In the genomic region with DNA sequence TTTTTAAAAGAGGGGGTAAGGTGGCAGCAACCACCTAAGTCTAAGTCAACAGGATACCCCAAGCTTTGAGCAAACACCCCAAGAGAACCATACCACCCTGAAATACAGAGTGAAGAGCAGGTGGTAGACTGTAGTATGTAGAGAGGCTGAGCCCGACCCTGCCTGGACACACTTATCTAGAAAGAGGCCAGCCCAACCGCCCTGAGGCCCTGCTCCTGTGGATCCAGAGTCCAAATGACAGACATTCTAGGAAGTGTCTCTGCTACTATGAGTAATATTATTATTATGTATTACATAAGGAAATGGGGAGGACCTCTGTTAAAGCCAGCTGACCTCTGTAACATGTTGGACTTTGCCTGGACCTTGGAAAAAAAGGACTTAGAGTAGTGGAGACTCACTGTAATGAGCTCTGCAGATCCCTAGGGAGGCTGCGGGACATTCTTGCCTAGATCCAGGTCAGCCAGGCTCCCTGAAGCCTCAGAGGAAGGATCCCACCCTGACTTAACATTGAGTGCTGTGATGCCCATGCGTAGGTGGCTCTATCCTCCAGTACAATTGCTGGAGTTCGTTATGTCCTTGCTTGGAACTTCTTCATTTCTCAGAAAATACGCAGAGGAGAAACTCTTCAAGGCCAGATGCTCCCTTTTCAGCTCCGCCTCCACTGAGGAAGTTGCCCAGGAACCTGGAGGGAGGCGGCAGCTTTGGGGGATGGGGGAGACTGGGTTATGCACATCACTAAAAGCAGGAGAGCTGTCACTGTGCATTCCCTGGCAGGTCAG, we compare ENCODE assay signal across 14 mouse cellular contexts. TPM values are rescaled to one million over a fixed set of nuclear protein-coding genes. Genes with fewer than 3 reads are reported as not detected.
DNase-seq lines count a peak whose midpoint lies in the region; ATAC-seq and TF ChIP-seq lines count a peak whose summit lies in the region.
"Had no signal": no experiment of that assay in that cellular context is flagged by ENCODE, and none has a peak within 500 bp of the region (broad histone marks: within the 10 kb centered on the region; RNA-seq: fewer than 3 reads in every experiment).

No protein-coding gene starts in this region.

- TF ChIP-seq CTCF in kidney, postnatal 0 days (IDR thresholded peaks at IDR 0.05; ENCODE audit: low read depth) = no peak
- no peak for TF ChIP-seq CTCF in stomach, postnatal 0 days (IDR thresholded peaks at IDR 0.05; ENCODE audit: low read depth)
- no peak for TF ChIP-seq CTCF in midbrain, postnatal 0 days (IDR thresholded peaks at IDR 0.05)

- no peaks in the 10 kb centered on the region for H3K36me3 ChIP-seq in kidney, postnatal 0 days (ENCODE audit: insufficient read depth, low read length)
- no peaks in the 10 kb centered on the region for H3K36me3 ChIP-seq in stomach, postnatal 0 days (ENCODE audit: control insufficient read depth, insufficient read depth, low read length)
- H3K36me3 ChIP-seq in midbrain, postnatal 0 days (ENCODE audit: insufficient read depth, low read length) = no peaks in the 10 kb centered on the region
- H3K36me3 ChIP-seq: embryonic facial prominence, embryonic 15.5 days; limb, embryonic 10.5 days; lung, embryonic 15.5 days had no signal

- peak overlapping the region; percentile 21; the same call in 1 of the 2 replicates for H3K27ac ChIP-seq in kidney, postnatal 0 days
- H3K27ac ChIP-seq in stomach, postnatal 0 days (replicated peaks) = peak overlapping the region; percentile 20; the same call in 1 of the 2 replicates
- H3K27ac ChIP-seq in midbrain, postnatal 0 days (ENCODE audit: low read depth, low read length) = no peak overlapping the region
- H3K27ac ChIP-seq: embryonic facial prominence, embryonic 15.5 days; hindbrain, postnatal 0 days; limb, embryonic 10.5 days; lung, embryonic 15.5 days had no signal

- TF ChIP-seq EP300 in stomach, postnatal 0 days (optimal IDR thresholded peaks at IDR 0.05) = no peak

- no peaks in the 10 kb centered on the region for H3K27me3 ChIP-seq in kidney, postnatal 0 days (ENCODE audit: insufficient read depth, low read length)
- H3K27me3 ChIP-seq in stomach, postnatal 0 days (ENCODE audit: control insufficient read depth, insufficient read depth, low read length) = no peaks in the 10 kb centered on the region
- no peaks in the 10 kb centered on the region for H3K27me3 ChIP-seq in midbrain, postnatal 0 days (ENCODE audit: insufficient read depth, low read length)
- H3K27me3 ChIP-seq: embryonic facial prominence, embryonic 15.5 days; lung, embryonic 15.5 days had no signal

- 57% methylated on average over 8 of the region's 8 CpGs for WGBS in kidney, postnatal 0 days
- 37% methylated on average over 8 of the region's 8 CpGs for WGBS in stomach, postnatal 0 days
- WGBS in midbrain, postnatal 0 days = 57% methylated on average over 8 of the region's 8 CpGs

- H3K4me1 ChIP-seq in kidney, postnatal 0 days (replicated peaks; ENCODE audit: insufficient read depth, low read length) = peaks cover 8% of the 10 kb centered on the region; the same call in 1 of the 2 replicates
- H3K4me1 ChIP-seq in stomach, postnatal 0 days (replicated peaks; ENCODE audit: control insufficient read depth, insufficient read depth) = no peaks in the 10 kb centered on the region
- no peaks in the 10 kb centered on the region for H3K4me1 ChIP-seq in midbrain, postnatal 0 days (ENCODE audit: insufficient read depth, low read length)

- no peaks in the 10 kb centered on the region for H3K9me3 ChIP-seq in kidney, postnatal 0 days (replicated peaks; ENCODE audit: low read length)
- no peaks in the 10 kb centered on the region for H3K9me3 ChIP-seq in stomach, postnatal 0 days (ENCODE audit: control insufficient read depth, low read length)
- no peaks in the 10 kb centered on the region for H3K9me3 ChIP-seq in midbrain, postnatal 0 days (ENCODE audit: low read length)
- H3K9me3 ChIP-seq: embryonic facial prominence, embryonic 15.5 days; limb, embryonic 10.5 days; lung, embryonic 15.5 days had no signal

- peak; percentile 50 to 77 for DNase-seq in kidney, adult 8-10 months
- no peak for DNase-seq in kidney, postnatal 14 days
- DNase-seq in right cerebral cortex, adult 18-20 months = peak; percentile 84
- DNase-seq in right cerebral cortex, postnatal 4 days = no peak
- peak; percentile 43 for DNase-seq in kidney, postnatal 0 days (ENCODE audit: low spot score)
- no peak for DNase-seq in stomach, postnatal 0 days (ENCODE audit: low spot score)
- DNase-seq in midbrain, postnatal 0 days (ENCODE audit: low spot score) = no peak
- no peak for DNase-seq in cerebellum, adult 18-20 months
- DNase-seq: cerebellum, postnatal 14 days; forebrain, postnatal 0 days had no signal

- H3K4me2 ChIP-seq in kidney, postnatal 0 days (ENCODE audit: low read length) = no peak overlapping the region
- H3K4me2 ChIP-seq in stomach, postnatal 0 days (replicated peaks; ENCODE audit: low read depth) = no peak overlapping the region
- H3K4me2 ChIP-seq in midbrain, postnatal 0 days (ENCODE audit: low read depth, low read length, poor library complexity, severe bottlenecking) = no peak overlapping the region
- H3K4me2 ChIP-seq: embryonic facial prominence, embryonic 15.5 days; lung, embryonic 15.5 days had no signal

- H3K9ac ChIP-seq in kidney, postnatal 0 days (ENCODE audit: low read depth, low read length) = no peak overlapping the region
- H3K9ac ChIP-seq in stomach, postnatal 0 days (ENCODE audit: low read length) = no peak overlapping the region
- H3K9ac ChIP-seq in midbrain, postnatal 0 days (replicated peaks; ENCODE audit: low read length, poor library complexity, severe bottlenecking) = no peak overlapping the region
- H3K9ac ChIP-seq: embryonic facial prominence, embryonic 15.5 days; forebrain, postnatal 0 days; lung, embryonic 15.5 days had no signal

- ATAC-seq in kidney, postnatal 0 days (replicated peaks; ENCODE audit: low FRiP score, low read depth) = peak; percentile 67; the same call in 1 of the 2 replicates
- peak; percentile 77 for ATAC-seq in stomach, postnatal 0 days (ENCODE audit: low FRiP score, low TSS enrichment)
- no peak for ATAC-seq in midbrain, postnatal 0 days (ENCODE audit: low FRiP score)
- ATAC-seq: forebrain, postnatal 0 days; hindbrain, postnatal 0 days had no signal

- H3K4me3 ChIP-seq in kidney, postnatal 0 days (replicated peaks; ENCODE audit: low read depth, low read length) = no peak overlapping the region
- no peak overlapping the region for H3K4me3 ChIP-seq in stomach, postnatal 0 days (ENCODE audit: low read depth, low read length)
- H3K4me3 ChIP-seq in midbrain, postnatal 0 days (ENCODE audit: low read depth, low read length) = no peak overlapping the region
- H3K4me3 ChIP-seq: embryonic facial prominence, embryonic 15.5 days; limb, embryonic 10.5 days; lung, embryonic 15.5 days had no signal

RNA-seq across cellular contexts. Expression of a gene that starts 25.7 kb away (rescaled TPM):
- 55.9 and 60.9 TPM in 2 replicates for polyA plus RNA-seq in kidney, postnatal 0 days (2015; fragmentation: Nextera tagmentation; extraction: Ambion mirVana)
- 28.4 and 33.9 TPM in 2 replicates for polyA plus RNA-seq in stomach, postnatal 0 days (2015; fragmentation: Nextera tagmentation; extraction: Ambion mirVana)
- total RNA-seq in midbrain, postnatal 0 days (2014; rRNA removed) = 80.0 and 119 TPM in 2 replicates
- polyA plus RNA-seq in midbrain, postnatal 0 days (2015; fragmentation: Nextera tagmentation; extraction: Ambion mirVana) = 24.1 and 26.7 TPM in 2 replicates

RNA-seq across cellular contexts. Expression of a gene that starts 41.0 kb away (rescaled TPM):
- 13.2 and 13.6 TPM in 2 replicates for polyA plus RNA-seq in kidney, postnatal 0 days (2015; fragmentation: Nextera tagmentation; extraction: Ambion mirVana)
- 6.2 and 7.1 TPM in 2 replicates for polyA plus RNA-seq in stomach, postnatal 0 days (2015; fragmentation: Nextera tagmentation; extraction: Ambion mirVana)
- total RNA-seq in midbrain, postnatal 0 days (2014; rRNA removed) = 21.9 and 24.5 TPM in 2 replicates
- 13.4 and 14.2 TPM in 2 replicates for polyA plus RNA-seq in midbrain, postnatal 0 days (2015; fragmentation: Nextera tagmentation; extraction: Ambion mirVana)

Comparison
In these comparisons a context has a peak if more than half of its experiments do, and no peak if none do; other contexts are left out.
1. DNase-seq: peak in kidney, adult 8-10 months (2 of 2), right cerebral cortex, adult 18-20 months (single experiment) and kidney, postnatal 0 days (single experiment); none in kidney, postnatal 14 days (single experiment), right cerebral cortex, postnatal 4 days (single experiment), stomach, postnatal 0 days (single experiment), midbrain, postnatal 0 days (single experiment) and cerebellum, adult 18-20 months (0 of 2).